Mouse (Mus musculus) liver, embryonic 16.5 days (tissue): Measurements from ENCODE around the gene Catsperz. TPM values are rescaled to one million over a fixed set of nuclear protein-coding genes. Genes with fewer than 3 reads are reported as not detected.
A peak's percentile ranks its signal among the peaks of the same experiment; 100 is the strongest.

Source experiments
- ATAC-seq: fragments of 200-750 bp; cut with Nextera tagmentation; 2 replicates; pipeline ENCODE4 v1.8.0; 2017; ENCODE audit warnings: low read depth, mild to moderate bottlenecking, moderate number of reproducible peaks, moderate library complexity
- H3K27ac ChIP-seq: fragments of 300-500 bp; sonication (generic); 2 replicates; pipeline ENCODE4 v1.5.1; 2014; ENCODE audit warnings: mild to moderate bottlenecking, low read length
- H3K27me3 ChIP-seq: fragments of 300-500 bp; sonication (generic); 2 replicates; pipeline ENCODE4 v1.6.1; 2014; ENCODE audit warnings: low read depth, low read length, mixed read lengths; ENCODE audit not compliant: control insufficient read depth, insufficient read depth
- H3K36me3 ChIP-seq: fragments of 300-500 bp; sonication (generic); 2 replicates; pipeline ENCODE4 v1.6.1; 2014; ENCODE audit warnings: mild to moderate bottlenecking; ENCODE audit not compliant: control insufficient read depth, insufficient read depth
- H3K4me1 ChIP-seq: fragments of 300-500 bp; sonication (generic); 2 replicates; pipeline ENCODE4 v1.6.1; 2014; ENCODE audit warnings: low read depth, low read length, mixed read lengths; ENCODE audit not compliant: control insufficient read depth
- H3K4me2 ChIP-seq: fragments of 300-500 bp; sonication (generic); 2 replicates; pipeline ENCODE4 v1.6.1; 2014; ENCODE audit warnings: low read depth, low read length, mixed read lengths
- H3K4me3 ChIP-seq: fragments of 300-500 bp; sonication (generic); 2 replicates; pipeline ENCODE4 v1.5.1; 2014; ENCODE audit warnings: low read depth, mild to moderate bottlenecking, low read length
- H3K9ac ChIP-seq: fragments of 300-500 bp; sonication (generic); 2 replicates; pipeline ENCODE4 v1.6.1; 2014; ENCODE audit warnings: low read depth, low read length
- H3K9me3 ChIP-seq: fragments of 300-500 bp; sonication (generic); replicated peaks from 2 replicates; pipeline ENCODE4 v1.6.1; 2016; ENCODE audit warnings: low read length; ENCODE audit not compliant: control insufficient read depth
- WGBS: fragments of 180-500 bp; shearing (Covaris S2); extraction: QIAGEN DNeasy Blood & Tissue Kit; methylation state at CpG from one replicate; pipeline ENCODE4 v1.1.7; 2014; ENCODE audit not compliant: insufficient replicate concordance; 5-methylcytosine and 5-hydroxymethylcytosine counted together
- polyA plus RNA-seq: library from polyadenylated mRNA; unstranded; fragments of >200 nt; fragmentation: Nextera tagmentation; extraction: Ambion mirVana; gene quantifications from 2 replicates; pipeline ENCODE4 v1.2.1, GENCODE M21; 2015

Gene Catsperz
- polyA plus RNA-seq, 1 experiment from 2014 or later = 0.50 TPM

GRCm38 (mm10) chr19:6940396-6941351 is 15.5 kb upstream of the Catsperz start:
- H3K9ac ChIP-seq = peak overlapping the region; percentile 81
- WGBS = 25% methylated on average over 29 of the region's 29 CpGs
- H3K27me3 ChIP-seq = peaks cover 5% of the 10 kb centered on the region
- ATAC-seq = no peak
- peak overlapping the region; percentile 93 for H3K4me2 ChIP-seq
- peak overlapping the region; percentile 79 for H3K4me3 ChIP-seq
- no peak overlapping the region for H3K27ac ChIP-seq
- H3K36me3 ChIP-seq = no peaks in the 10 kb centered on the region
- peaks cover 17% of the 10 kb centered on the region for H3K4me1 ChIP-seq
- no peaks in the 10 kb centered on the region for H3K9me3 ChIP-seq

DNA sequence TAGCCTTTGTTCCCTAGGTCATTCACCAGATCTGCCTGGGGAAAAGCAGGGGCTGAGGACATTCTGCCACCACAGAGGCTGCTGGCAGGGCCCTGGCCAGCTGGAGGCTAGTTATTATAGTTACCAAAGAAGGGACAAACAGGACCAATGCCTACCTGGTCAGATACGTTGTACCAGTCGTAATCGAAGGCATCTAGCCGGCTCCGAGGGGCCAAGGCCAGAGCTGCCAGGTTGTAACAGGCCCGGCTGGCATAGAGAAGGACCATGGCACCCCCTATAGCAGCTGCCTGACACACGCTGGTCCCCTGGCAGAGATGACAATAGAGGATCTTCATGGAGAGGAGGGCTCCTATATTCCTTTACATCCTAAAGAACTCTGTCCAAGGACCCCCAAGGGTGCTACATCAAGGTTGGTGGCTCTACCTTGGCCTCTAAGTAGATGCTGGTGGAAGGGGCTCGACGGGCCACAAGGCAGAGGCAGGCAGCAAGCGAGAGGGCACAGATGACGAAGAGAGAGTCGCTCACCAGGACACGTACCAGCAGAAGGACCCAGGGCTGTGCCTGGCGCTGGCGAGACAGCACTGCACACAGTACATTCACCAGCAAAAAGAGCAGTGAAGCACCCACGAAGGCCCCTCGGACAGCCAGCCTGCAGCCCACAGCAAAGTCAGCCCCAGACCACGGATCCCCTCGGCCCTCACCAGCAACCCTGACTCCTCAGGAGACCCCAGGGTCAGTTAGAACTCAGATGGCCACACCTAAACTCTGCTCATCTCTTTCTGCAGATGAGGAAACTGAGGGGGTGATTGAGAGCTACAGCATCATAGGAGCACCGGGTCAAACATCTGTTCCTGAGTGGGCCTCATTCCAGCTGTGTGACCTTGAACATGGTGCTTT is 14.2 kb upstream of the Catsperz start:
- H3K9me3 ChIP-seq = no peaks in the 10 kb centered on the region
- H3K4me1 ChIP-seq = peaks cover 17% of the 10 kb centered on the region
- H3K27me3 ChIP-seq = peaks cover 18% of the 10 kb centered on the region
- 78% methylated on average over 20 of the region's 20 CpGs for WGBS
- no peak overlapping the region for H3K9ac ChIP-seq
- no peak overlapping the region for H3K4me2 ChIP-seq
- H3K27ac ChIP-seq = no peak overlapping the region
- H3K36me3 ChIP-seq = no peaks in the 10 kb centered on the region
- no peak overlapping the region for H3K4me3 ChIP-seq
- no peak for ATAC-seq

GRCm38 (mm10) chr19:6937541-6938465 is 12.6 kb upstream of the Catsperz start:
- H3K36me3 ChIP-seq = no peaks in the 10 kb centered on the region
- H3K4me2 ChIP-seq = no peak overlapping the region
- no peak overlapping the region for H3K9ac ChIP-seq
- no peaks in the 10 kb centered on the region for H3K9me3 ChIP-seq
- no peak overlapping the region for H3K27ac ChIP-seq
- no peak overlapping the region for H3K4me3 ChIP-seq
- ATAC-seq = no peak
- H3K27me3 ChIP-seq = peaks cover 34% of the 10 kb centered on the region
- 75% methylated on average over 16 of the region's 16 CpGs for WGBS
- H3K4me1 ChIP-seq = peaks cover 17% of the 10 kb centered on the region

DNA sequence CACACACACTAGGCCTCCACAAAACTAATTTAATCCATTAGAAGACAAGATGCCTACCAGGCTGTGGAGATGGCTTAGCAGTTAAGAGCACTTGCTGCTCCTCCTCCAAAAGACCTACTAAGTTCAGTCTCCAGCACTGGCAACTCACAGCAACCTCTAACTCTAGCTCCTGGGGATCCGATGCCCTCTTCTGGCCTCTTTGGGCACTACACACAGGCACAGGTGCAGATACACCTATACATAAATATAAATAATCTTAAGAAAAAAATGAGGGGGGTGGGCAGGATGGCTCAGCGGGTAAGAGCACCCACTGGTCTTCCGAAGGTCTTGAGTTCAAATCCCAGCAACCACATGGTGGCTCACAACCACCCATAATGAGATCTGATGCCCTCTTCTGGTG is 11.1 kb upstream of the Catsperz start:
- no peak overlapping the region for H3K27ac ChIP-seq
- H3K4me3 ChIP-seq = no peak overlapping the region
- H3K27me3 ChIP-seq = peaks cover 49% of the 10 kb centered on the region
- WGBS = 26% methylated on average over 3 of the region's 3 CpGs
- H3K9ac ChIP-seq = no peak overlapping the region
- no peaks in the 10 kb centered on the region for H3K9me3 ChIP-seq
- H3K4me2 ChIP-seq = no peak overlapping the region
- ATAC-seq = no peak
- H3K4me1 ChIP-seq = peaks cover 14% of the 10 kb centered on the region
- H3K36me3 ChIP-seq = no peaks in the 10 kb centered on the region

DNA sequence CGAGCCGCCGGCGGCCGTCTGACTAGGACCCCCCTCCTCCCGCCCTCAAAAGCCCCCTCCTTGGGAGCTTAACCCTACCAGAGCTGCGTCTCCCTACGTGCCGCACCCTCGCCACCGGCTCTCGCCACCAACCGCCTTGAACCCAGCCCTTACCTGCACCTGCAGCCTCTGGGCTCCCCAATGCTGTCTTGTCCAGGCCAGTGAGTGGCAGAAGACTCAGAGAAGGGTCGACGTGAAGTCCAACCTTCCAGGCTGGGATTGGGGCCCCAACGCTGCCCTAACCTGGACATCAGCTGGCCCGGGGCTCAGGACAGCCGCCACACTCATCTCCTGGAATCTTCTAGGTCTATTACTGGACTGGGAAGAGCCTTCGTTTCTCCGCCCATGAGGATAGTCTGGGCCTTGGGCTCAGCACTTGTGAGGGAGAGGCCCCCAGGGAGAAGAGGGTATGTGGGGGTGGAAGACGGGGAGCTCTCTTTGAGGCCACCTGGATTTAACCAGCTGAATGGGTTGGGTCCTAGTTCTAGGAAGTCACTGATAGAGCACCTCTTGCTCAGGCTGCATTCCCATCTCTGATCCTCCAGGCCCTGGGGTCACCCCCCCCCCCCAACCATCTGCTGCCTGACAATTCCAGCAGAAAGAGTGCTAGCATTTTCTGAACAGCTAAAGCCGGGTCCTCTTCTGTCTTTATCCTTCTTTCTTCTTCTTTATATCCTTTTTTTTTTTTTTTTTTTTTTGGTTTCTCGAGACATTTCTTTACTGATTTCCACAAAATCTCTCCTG is 9.2 kb upstream of the Catsperz start, which contains the start of gene Kcnk4:
Gene Kcnk4 (minus strand): TSS at position 321 of the 783 bp plus-strand sequence.
- ATAC-seq = no peak

DNA sequence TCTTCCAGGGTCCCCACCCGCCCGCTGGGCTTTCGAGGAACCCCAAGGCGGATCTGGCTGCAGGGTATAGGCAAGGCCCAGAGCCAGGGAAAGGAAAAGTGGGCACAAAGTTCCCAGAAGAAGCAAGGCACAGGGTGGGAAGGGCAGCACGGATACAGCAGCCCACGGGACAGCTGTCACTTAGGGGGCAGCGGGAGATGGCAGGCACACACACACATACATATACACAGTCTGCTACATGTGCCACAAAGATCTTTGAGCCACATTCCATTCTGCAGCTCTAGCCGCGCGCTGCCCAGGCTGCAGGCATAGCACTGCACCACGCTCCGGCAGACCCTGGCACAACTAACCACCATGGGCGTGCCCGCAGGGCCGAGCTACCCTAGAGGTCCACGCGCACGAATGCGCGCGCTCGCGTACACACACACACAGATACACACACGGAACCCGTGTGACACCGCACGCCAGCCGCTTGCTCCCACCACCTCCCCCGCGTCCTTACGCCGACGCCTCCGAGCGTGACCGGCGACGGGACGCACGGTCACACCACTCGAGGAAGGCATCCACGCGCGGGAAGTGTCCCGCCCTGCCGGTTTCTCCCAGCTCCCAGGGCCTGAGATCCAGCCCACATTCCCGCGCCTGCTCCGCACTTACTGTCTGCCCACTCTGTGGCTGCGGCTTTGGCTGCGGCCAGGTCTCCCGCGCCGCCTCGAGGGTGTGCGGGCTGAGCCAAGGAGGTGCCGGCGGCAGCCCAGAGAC is 8.4 kb upstream of the Catsperz start:
- Histone ChIP-seq H3K27ac (no peak overlapping the region), H3K36me3 (no peaks in the 10 kb centered on the region), H3K9ac (no peak overlapping the region), H3K4me2 (peak overlapping the region; percentile 39), H3K9me3 (no peaks in the 10 kb centered on the region), H3K4me3 (peak overlapping the region; percentile 18; the same call in 1 of the 2 replicates), H3K4me1 (peaks cover 4% of the 10 kb centered on the region), H3K27me3 (peaks cover 68% of the 10 kb centered on the region)
- no peak for ATAC-seq
- WGBS = 8% methylated on average over 58 of the region's 58 CpGs

More for the DNA sequence above, 9.2 kb upstream of the Catsperz start, which contains the start of gene Kcnk4:
- Histone ChIP-seq H3K27me3 (peaks cover 60% of the 10 kb centered on the region), H3K27ac (no peak within 1 kb of the TSS), H3K9me3 (no peaks in the 10 kb centered on the region), H3K4me2 (peak within 1 kb of the TSS; percentile 39), H3K36me3 (no peaks in the 10 kb centered on the region), H3K4me1 (peaks cover 4% of the 10 kb centered on the region), H3K9ac (no peak within 1 kb of the TSS), H3K4me3 (peak within 1 kb of the TSS; percentile 18; the same call in 1 of the 2 replicates)
- WGBS = 13% methylated on average over 22 of the region's 23 CpGs

DNA sequence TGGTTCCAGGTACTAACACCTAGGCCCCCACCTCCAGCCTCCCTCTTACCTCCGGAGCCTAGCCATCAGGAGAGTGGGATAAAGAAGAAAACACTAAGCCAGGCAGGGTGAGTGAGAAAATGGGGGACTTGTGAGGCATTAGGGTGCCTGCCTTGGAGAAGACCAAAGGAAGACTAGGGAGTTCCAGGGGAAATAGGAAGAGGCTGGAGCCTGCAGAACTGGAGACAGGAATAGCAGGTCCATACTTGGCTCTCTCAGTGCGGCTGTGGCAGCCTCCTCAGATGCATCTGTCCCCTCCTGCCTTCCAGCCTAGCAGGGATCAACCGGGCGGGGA is 7.9 kb upstream of the Catsperz start:
- Histone ChIP-seq H3K4me2 (no peak overlapping the region), H3K27ac (no peak overlapping the region), H3K4me1 (peaks cover 4% of the 10 kb centered on the region), H3K9ac (no peak overlapping the region), H3K27me3 (peaks cover 72% of the 10 kb centered on the region), H3K36me3 (no peaks in the 10 kb centered on the region), H3K4me3 (no peak overlapping the region), H3K9me3 (no peaks in the 10 kb centered on the region)
- no peak for ATAC-seq
- 37% methylated on average over 4 of the region's 4 CpGs for WGBS
